Mouse (Mus musculus): ENCODE measurements around the gene Esrrg. TPM values are rescaled to one million over a fixed set of nuclear protein-coding genes. Genes with fewer than 3 reads are reported as not detected.

Esrrg gene
- polyA plus RNA-seq, 1 experiment, result 2.7 TPM

- no peak for DNase-seq (ENCODE audit: low read depth)
Measured at GRCm38 (mm10) chr1:187649871-187650270, 41.3 kb downstream of the Esrrg start.

- DNase-seq (ENCODE audit: low read depth), result no peak
Measured at GRCm38 (mm10) chr1:187650786-187651687, 42.4 kb downstream of the Esrrg start.

- DNase-seq (ENCODE audit: low read depth), result no peak
Measured at GRCm38 (mm10) chr1:187651688-187652241, 43.2 kb downstream of the Esrrg start.

- DNase-seq (ENCODE audit: low read depth), result no peak
Measured at GRCm38 (mm10) chr1:187652445-187652844, 43.9 kb downstream of the Esrrg start.

- no peak for DNase-seq (ENCODE audit: low read depth)
Measured at GRCm38 (mm10) chr1:187653390-187653789, 44.8 kb downstream of the Esrrg start.

- DNase-seq (ENCODE audit: low read depth), result no peak
Measured at GRCm38 (mm10) chr1:187660963-187661362, 52.4 kb downstream of the Esrrg start.

GRCm38 (mm10) chr1:187662083-187662609, 53.6 kb downstream of the Esrrg start:
- DNase-seq (ENCODE audit: low read depth), result no peak

- no peak for DNase-seq (ENCODE audit: low read depth)
Measured at GRCm38 (mm10) chr1:187663376-187663775, 54.8 kb downstream of the Esrrg start.

GRCm38 (mm10) chr1:187664261-187664660, 55.7 kb downstream of the Esrrg start:
- DNase-seq (ENCODE audit: low read depth), result no peak

- no peak for DNase-seq (ENCODE audit: low read depth)
Measured at GRCm38 (mm10) chr1:187665901-187666600, 57.5 kb downstream of the Esrrg start.

- DNase-seq (ENCODE audit: low read depth), result no peak
Measured at GRCm38 (mm10) chr1:187669746-187670145, 61.2 kb downstream of the Esrrg start.

GRCm38 (mm10) chr1:187672446-187672845, 63.9 kb downstream of the Esrrg start:
- no peak for DNase-seq (ENCODE audit: low read depth)

GRCm38 (mm10) chr1:187674771-187675186, 66.2 kb downstream of the Esrrg start:
- no peak for DNase-seq (ENCODE audit: low read depth)

- no peak for DNase-seq (ENCODE audit: low read depth)
Measured at GRCm38 (mm10) chr1:187676626-187677025, 68.0 kb downstream of the Esrrg start.

- no peak for DNase-seq (ENCODE audit: low read depth)
Measured at GRCm38 (mm10) chr1:187679246-187679645, 70.7 kb downstream of the Esrrg start.

GRCm38 (mm10) chr1:187684519-187684918, 75.9 kb downstream of the Esrrg start:
- DNase-seq (ENCODE audit: low read depth), result no peak

- peak; percentile 6 for DNase-seq (ENCODE audit: low read depth)
Measured at GRCm38 (mm10) chr1:187691846-187692525, 83.4 kb downstream of the Esrrg start.

GRCm38 (mm10) chr1:187694865-187695264, 86.3 kb downstream of the Esrrg start:
- no peak for DNase-seq (ENCODE audit: low read depth)

GRCm38 (mm10) chr1:187698201-187698600, 89.6 kb downstream of the Esrrg start:
- DNase-seq (ENCODE audit: low read depth), result no peak

- DNase-seq (ENCODE audit: low read depth), result no peak
Measured at GRCm38 (mm10) chr1:187700963-187701362, 92.4 kb downstream of the Esrrg start.

- no peak for DNase-seq (ENCODE audit: low read depth)
Measured at GRCm38 (mm10) chr1:187704921-187705320, 96.3 kb downstream of the Esrrg start.

GRCm38 (mm10) chr1:187705348-187705747, 96.8 kb downstream of the Esrrg start:
- DNase-seq (ENCODE audit: low read depth), result no peak
